Mouse (Mus musculus): Measurements from ENCODE around the gene Nup62.

Nup62 gene

GRCm38 (mm10) chr7:44815721-44816469 is at the start of gene Nup62, which contains the start of gene Il4i1:
TSS of gene Nup62 (plus strand) at chr7:44816088.
TSS of gene Il4i1 (plus strand) at chr7:44816387.
- DNase-seq: peak; percentile 98 to 99

- DNase-seq: no peak
These were observed 47.8 kb upstream of the Nup62 start for GRCm38 (mm10) chr7:44768129-44768528.

- DNase-seq: peak in 1 of 2 experiments; percentile 26
These were observed 45.8 kb upstream of the Nup62 start for GRCm38 (mm10) chr7:44770046-44770578.

GRCm38 (mm10) chr7:44772591-44773204 is 43.2 kb upstream of the Nup62 start:
- DNase-seq: no peak

- no peak for DNase-seq
These were observed 38.9 kb upstream of the Nup62 start for GRCm38 (mm10) chr7:44776849-44777498.

GRCm38 (mm10) chr7:44780101-44780500 is 35.8 kb upstream of the Nup62 start:
- no peak for DNase-seq

GRCm38 (mm10) chr7:44789531-44789930 is 26.4 kb upstream of the Nup62 start:
- no peak for DNase-seq

- no peak for DNase-seq
These were observed 25.8 kb upstream of the Nup62 start for GRCm38 (mm10) chr7:44790066-44790465.

- DNase-seq: no peak
These were observed 23.1 kb upstream of the Nup62 start for GRCm38 (mm10) chr7:44792781-44793180.

- no peak for DNase-seq
These were observed 7.0 kb upstream of the Nup62 start for GRCm38 (mm10) chr7:44808927-44809326.

GRCm38 (mm10) chr7:44809466-44809865 is 6.4 kb upstream of the Nup62 start:
- peak in 1 of 2 experiments; percentile 1 for DNase-seq

- peak in 1 of 2 experiments; percentile 1 for DNase-seq
These were observed 5.5 kb upstream of the Nup62 start for GRCm38 (mm10) chr7:44810365-44810764.

GRCm38 (mm10) chr7:44810819-44811557 is 4.9 kb upstream of the Nup62 start:
- peak in 1 of 2 experiments; percentile 2 for DNase-seq

GRCm38 (mm10) chr7:44812651-44813325 is 3.1 kb upstream of the Nup62 start:
- peak in 1 of 2 experiments; percentile 3 for DNase-seq

- peak in 1 of 2 experiments; percentile 1 for DNase-seq
These were observed 1.9 kb upstream of the Nup62 start for GRCm38 (mm10) chr7:44813985-44814384.

- peak in 1 of 2 experiments; percentile 3 for DNase-seq
These were observed 1.5 kb upstream of the Nup62 start for GRCm38 (mm10) chr7:44814423-44814822.

- DNase-seq: peak; percentile 12 to 43
These were observed 835 bp upstream of the Nup62 start for GRCm38 (mm10) chr7:44814952-44815553.

- no peak for DNase-seq
These were observed 658 bp downstream of the Nup62 start, which contains the start of gene Atf5 for GRCm38 (mm10) chr7:44816470-44817021. TSS of gene Atf5 (minus strand) at chr7:44816658.

GRCm38 (mm10) chr7:44817441-44817840 is 1.6 kb downstream of the Nup62 start:
- DNase-seq: peak in 1 of 2 experiments; percentile 2

- peak; percentile 12 to 18 for DNase-seq
These were observed 2.3 kb downstream of the Nup62 start for GRCm38 (mm10) chr7:44818164-44818563.

GRCm38 (mm10) chr7:44818751-44819235 is 2.9 kb downstream of the Nup62 start:
- peak; percentile 50 to 72 for DNase-seq
